12 mouse cellular contexts compared by ENCODE assay signal in genomic region chr6:51163266-51163665, GRCm38 (mm10).
DNase-seq lines count a peak whose midpoint lies in the region; ATAC-seq lines count a peak whose summit lies in the region.
"Had no signal": no experiment of that assay in that cellular context is flagged by ENCODE, and none has a peak within 500 bp of the region (broad histone marks: within the 10 kb centered on the region; RNA-seq: fewer than 3 reads in every experiment).

No protein-coding gene starts in this region.

- no peaks in the 10 kb centered on the region for H3K36me3 ChIP-seq in forebrain, embryonic 16.5 days (ENCODE audit: control insufficient read depth, insufficient read depth)

- H3K27me3 ChIP-seq in forebrain, embryonic 16.5 days (replicated peaks; ENCODE audit: control insufficient read depth, insufficient read depth, low read length): no peaks in the 10 kb centered on the region

- H3K9me3 ChIP-seq in forebrain, embryonic 16.5 days (ENCODE audit: control insufficient read depth, low read length): no peaks in the 10 kb centered on the region

- H3K4me3 ChIP-seq in forebrain, embryonic 16.5 days (replicated peaks; ENCODE audit: low read length): no peak overlapping the region
- H3K4me3 ChIP-seq: myocyte had no signal

- no peak overlapping the region for H3K9ac ChIP-seq in forebrain, embryonic 16.5 days (replicated peaks; ENCODE audit: low read depth, low read length)

- H3K27ac ChIP-seq in forebrain, embryonic 16.5 days (ENCODE audit: low read length): no peak overlapping the region

- H3K4me2 ChIP-seq in forebrain, embryonic 16.5 days (ENCODE audit: low read length): no peak overlapping the region

- peaks cover 2% of the 10 kb centered on the region; the same call in 1 of the 2 replicates for H3K4me1 ChIP-seq in forebrain, embryonic 16.5 days (replicated peaks; ENCODE audit: control insufficient read depth, insufficient read depth, low read length)

- WGBS in forebrain, embryonic 16.5 days: 38% methylated on average over 5 of the region's 5 CpGs

- ATAC-seq in forebrain, embryonic 16.5 days: peak; percentile 24; the same call in 1 of the 2 replicates
- ATAC-seq in megakaryocyte progenitor cell, adult 5-6 weeks (replicated peaks; ENCODE audit: poor library complexity): no peak

- peak; percentile 33 for DNase-seq in embryo, embryonic 11 days
- DNase-seq in embryo, embryonic 9.5 days (ENCODE audit: extremely low spot score): no peak
- DNase-seq in 3134 (ENCODE audit: extremely low read depth, insufficient read length, low spot score): peak; percentile 81
- DNase-seq in heart, postnatal 4 days: peak; percentile 62
- no peak for DNase-seq in urinary bladder, adult 18-20 months (ENCODE audit: low spot score in 2 of 2)
- DNase-seq in cerebellum, postnatal 36 days: no peak
- DNase-seq: cerebellum, adult 2 months; kidney, postnatal 25 days; right cerebral cortex, postnatal 4 days had no signal

Comparison
In these comparisons a context has a peak if more than half of its experiments do, and no peak if none do; other contexts are left out.
1. DNase-seq: peak in embryo, embryonic 11 days (single experiment), 3134 (single experiment) and heart, postnatal 4 days (single experiment); none in embryo, embryonic 9.5 days (single experiment), urinary bladder, adult 18-20 months (0 of 2) and cerebellum, postnatal 36 days (0 of 2).